Mouse (Mus musculus): ENCODE data around the gene Brsk1.

DNA sequence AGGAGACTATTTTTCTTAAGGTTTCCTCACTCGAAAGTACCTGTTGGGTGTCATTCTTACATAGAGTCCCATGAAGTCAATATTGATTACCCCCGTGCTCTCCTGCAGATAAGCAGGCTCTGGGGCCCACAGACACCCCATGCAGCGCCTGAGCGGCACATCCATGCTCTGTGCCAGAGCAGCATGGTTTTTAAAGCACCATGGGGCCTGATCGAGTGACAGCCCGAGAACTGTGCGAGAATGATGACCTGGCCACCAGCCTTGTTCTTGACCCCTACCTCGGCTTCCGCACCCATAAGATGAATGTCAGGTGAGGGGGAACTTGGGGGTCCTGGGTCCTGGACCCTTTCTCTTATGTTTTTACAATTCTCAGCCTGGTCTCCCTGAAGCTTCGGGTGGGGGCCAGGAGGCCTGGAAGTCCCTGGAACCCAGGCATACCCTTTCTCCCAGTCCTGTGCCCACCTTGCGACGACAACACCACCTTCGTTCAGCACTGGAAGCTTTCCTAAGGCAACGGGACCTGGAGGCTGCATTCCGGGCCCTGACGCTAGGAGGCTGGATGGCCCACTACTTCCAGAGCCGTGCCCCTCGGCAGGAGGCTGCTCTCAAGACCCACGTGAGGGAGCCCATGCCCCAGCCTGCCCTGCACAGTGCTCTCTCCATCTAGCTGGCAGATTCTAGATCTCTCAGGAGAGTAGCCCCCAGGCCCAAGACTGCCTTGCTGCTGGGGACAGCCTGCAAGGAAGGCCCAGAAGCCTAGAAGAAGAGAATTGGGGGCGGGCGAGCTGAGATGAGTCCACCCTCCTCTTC is 51.5 kb downstream of the Brsk1 start:
- TF ChIP-seq TAL1 (IDR thresholded peaks at IDR 0.05; ENCODE audit: low read length) (no peak), GATA1 (IDR thresholded peaks at IDR 0.05; ENCODE audit: low read length) (peak; percentile 29; the same call in 1 of the 2 replicates)

Data from erythroblast, embryonic 14.5 days (primary cell).